Mouse (Mus musculus): ENCODE results near the gene Nop53. TPM values are rescaled to one million over a fixed set of nuclear protein-coding genes. Genes with fewer than 3 reads are reported as not detected.

Gene Nop53
- polyA plus RNA-seq, 1 experiment from 2014 or later: 139 TPM

GRCm38 (mm10) chr7:15949216-15949790, 3.4 kb upstream of the Nop53 start:
- TF ChIP-seq EP300 (optimal IDR thresholded peaks at IDR 0.05): no peak
- TF ChIP-seq CTCF (IDR thresholded peaks at IDR 0.05; ENCODE audit: low read depth): no peak
- peak overlapping the region; percentile 83 for H3K27ac ChIP-seq (replicated peaks)
- H3K4me1 ChIP-seq (replicated peaks; ENCODE audit: control insufficient read depth, insufficient read depth): no peaks in the 10 kb centered on the region
- peaks cover 8% of the 10 kb centered on the region; the same call in 1 of the 2 replicates for H3K36me3 ChIP-seq (ENCODE audit: control insufficient read depth, insufficient read depth, low read length)
- no peak for DNase-seq (ENCODE audit: low spot score)
- H3K27me3 ChIP-seq (ENCODE audit: control insufficient read depth, insufficient read depth, low read length): no peaks in the 10 kb centered on the region
- ATAC-seq (ENCODE audit: low FRiP score, low TSS enrichment): no peak
- H3K9me3 ChIP-seq (ENCODE audit: control insufficient read depth, low read length): no peaks in the 10 kb centered on the region
- H3K9ac ChIP-seq (ENCODE audit: low read length): no peak overlapping the region
- H3K4me3 ChIP-seq (ENCODE audit: low read depth, low read length): no peak overlapping the region
- H3K4me2 ChIP-seq (replicated peaks; ENCODE audit: low read depth): peak overlapping the region; percentile 50; the same call in 1 of the 2 replicates
- 78% methylated on average over 7 of the region's 7 CpGs for WGBS

GRCm38 (mm10) chr7:15948381-15948941, 2.6 kb upstream of the Nop53 start:
- peak overlapping the region; percentile 50 for H3K4me2 ChIP-seq (replicated peaks; ENCODE audit: low read depth)
- peak; percentile 89 for DNase-seq (ENCODE audit: low spot score)
- WGBS: under 1% methylated on average over 22 of the region's 23 CpGs
- no peaks in the 10 kb centered on the region for H3K9me3 ChIP-seq (ENCODE audit: control insufficient read depth, low read length)
- peaks cover 5% of the 10 kb centered on the region; the same call in 1 of the 2 replicates for H3K36me3 ChIP-seq (ENCODE audit: control insufficient read depth, insufficient read depth, low read length)
- ATAC-seq (ENCODE audit: low FRiP score, low TSS enrichment): peak; percentile 78
- H3K27ac ChIP-seq (replicated peaks): peak overlapping the region; percentile 83
- H3K27me3 ChIP-seq (ENCODE audit: control insufficient read depth, insufficient read depth, low read length): no peaks in the 10 kb centered on the region
- H3K9ac ChIP-seq (ENCODE audit: low read length): peak overlapping the region; percentile 23; the same call in 1 of the 2 replicates
- TF ChIP-seq CTCF (IDR thresholded peaks at IDR 0.05; ENCODE audit: low read depth) (peak; percentile 94), EP300 (optimal IDR thresholded peaks at IDR 0.05) (no peak)
- H3K4me1 ChIP-seq (replicated peaks; ENCODE audit: control insufficient read depth, insufficient read depth): no peaks in the 10 kb centered on the region
- peak overlapping the region; percentile 15 for H3K4me3 ChIP-seq (ENCODE audit: low read depth, low read length)

DNA sequence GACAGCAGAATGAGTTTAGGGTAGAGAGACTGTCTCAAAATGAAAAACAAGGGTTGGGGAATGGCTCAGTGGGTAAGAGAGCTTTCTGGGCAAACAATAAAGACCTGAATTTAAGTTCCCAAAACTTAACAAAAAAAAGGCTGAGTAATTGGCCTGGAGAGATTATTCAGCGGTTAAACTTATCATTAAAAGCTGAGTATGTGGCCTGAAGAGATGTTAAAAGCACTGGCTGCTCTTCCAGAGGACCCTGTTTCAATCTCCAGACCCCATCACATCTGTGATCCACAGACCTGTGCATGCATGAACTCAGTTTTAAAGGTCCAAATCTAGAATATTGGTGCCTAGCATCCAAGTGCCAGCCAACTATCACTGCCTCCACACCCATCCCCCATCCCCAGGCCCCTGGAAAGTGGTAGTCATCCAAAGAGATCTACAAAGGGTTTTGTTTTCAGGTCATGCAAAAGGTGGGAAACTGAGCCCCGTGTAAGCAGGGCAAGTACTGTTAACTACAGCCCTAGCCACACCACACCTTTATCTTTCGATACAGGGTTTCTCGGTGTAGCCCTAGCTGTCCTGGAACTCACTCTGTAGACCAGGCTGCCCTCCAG, 1.9 kb upstream of the Nop53 start:
- Histone ChIP-seq H3K36me3 (ENCODE audit: control insufficient read depth, insufficient read depth, low read length) (peaks cover 3% of the 10 kb centered on the region), H3K9ac (ENCODE audit: low read length) (no peak overlapping the region), H3K27me3 (ENCODE audit: control insufficient read depth, insufficient read depth, low read length) (no peaks in the 10 kb centered on the region), H3K4me2 (replicated peaks; ENCODE audit: low read depth) (peak overlapping the region; percentile 50; the same call in 1 of the 2 replicates), H3K4me3 (ENCODE audit: low read depth, low read length) (no peak overlapping the region; the same call in 1 of the 2 replicates), H3K9me3 (ENCODE audit: control insufficient read depth, low read length) (no peaks in the 10 kb centered on the region), H3K4me1 (replicated peaks; ENCODE audit: control insufficient read depth, insufficient read depth) (no peaks in the 10 kb centered on the region), H3K27ac (replicated peaks) (peak overlapping the region; percentile 83)
- 38% methylated on average over 4 of the region's 4 CpGs for WGBS
- DNase-seq (ENCODE audit: low spot score) (no peak), ATAC-seq (ENCODE audit: low FRiP score, low TSS enrichment) (no peak)
- TF ChIP-seq EP300 (optimal IDR thresholded peaks at IDR 0.05) (no peak), CTCF (IDR thresholded peaks at IDR 0.05; ENCODE audit: low read depth) (no peak)

DNA sequence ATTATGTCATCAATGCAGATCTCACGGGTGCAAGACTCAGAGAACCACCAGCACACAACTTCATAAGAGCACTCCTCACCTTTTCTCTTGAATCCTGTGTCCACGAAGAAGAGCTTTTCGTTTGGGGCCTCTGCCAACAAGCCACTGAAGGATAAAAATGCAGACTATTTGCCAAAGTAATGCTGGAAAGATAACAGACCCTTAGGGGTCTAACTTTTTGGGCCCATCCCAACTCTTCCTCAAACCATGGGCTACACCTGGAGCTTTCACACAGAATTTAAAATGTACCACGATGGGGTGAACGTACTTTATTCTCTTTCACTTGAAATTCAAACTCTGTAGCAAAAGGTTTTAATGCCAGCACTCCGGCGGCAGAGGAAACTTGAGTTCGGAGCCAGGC, 663 bp downstream of the Nop53 start:
- TF ChIP-seq EP300 (optimal IDR thresholded peaks at IDR 0.05) (no peak), CTCF (IDR thresholded peaks at IDR 0.05; ENCODE audit: low read depth) (no peak)
- peaks cover 20% of the 10 kb centered on the region for H3K36me3 ChIP-seq (ENCODE audit: control insufficient read depth, insufficient read depth, low read length)
- H3K4me3 ChIP-seq (ENCODE audit: low read depth, low read length): peak overlapping the region; percentile 67

GRCm38 (mm10) chr7:15944311-15944710, 1.6 kb downstream of the Nop53 start:
- 87% methylated on average over 1 of the region's 1 CpGs for WGBS
- Histone ChIP-seq H3K4me3 (ENCODE audit: low read depth, low read length) (no peak overlapping the region), H3K27me3 (ENCODE audit: control insufficient read depth, insufficient read depth, low read length) (no peaks in the 10 kb centered on the region), H3K9ac (ENCODE audit: low read length) (no peak overlapping the region), H3K36me3 (ENCODE audit: control insufficient read depth, insufficient read depth, low read length) (peaks cover 25% of the 10 kb centered on the region), H3K4me1 (replicated peaks; ENCODE audit: control insufficient read depth, insufficient read depth) (no peaks in the 10 kb centered on the region), H3K4me2 (replicated peaks; ENCODE audit: low read depth) (no peak overlapping the region), H3K9me3 (ENCODE audit: control insufficient read depth, low read length) (no peaks in the 10 kb centered on the region), H3K27ac (replicated peaks) (peak overlapping the region; percentile 96)
- ATAC-seq (ENCODE audit: low FRiP score, low TSS enrichment) (no peak), DNase-seq (ENCODE audit: low spot score) (no peak)
- TF ChIP-seq CTCF (IDR thresholded peaks at IDR 0.05; ENCODE audit: low read depth): no peak
- TF ChIP-seq EP300 (optimal IDR thresholded peaks at IDR 0.05): no peak

More for the DNA sequence above, 663 bp downstream of the Nop53 start:
- Histone ChIP-seq H3K27me3 (ENCODE audit: control insufficient read depth, insufficient read depth, low read length) (no peaks in the 10 kb centered on the region), H3K27ac (replicated peaks) (peak overlapping the region; percentile 96), H3K9me3 (ENCODE audit: control insufficient read depth, low read length) (no peaks in the 10 kb centered on the region), H3K4me2 (replicated peaks; ENCODE audit: low read depth) (peak overlapping the region; percentile 64), H3K4me1 (replicated peaks; ENCODE audit: control insufficient read depth, insufficient read depth) (no peaks in the 10 kb centered on the region), H3K9ac (ENCODE audit: low read length) (peak overlapping the region; percentile 81)
- WGBS: 4% methylated on average over 8 of the region's 8 CpGs
- ATAC-seq (ENCODE audit: low FRiP score, low TSS enrichment): no peak
- DNase-seq (ENCODE audit: low spot score): no peak

DNA sequence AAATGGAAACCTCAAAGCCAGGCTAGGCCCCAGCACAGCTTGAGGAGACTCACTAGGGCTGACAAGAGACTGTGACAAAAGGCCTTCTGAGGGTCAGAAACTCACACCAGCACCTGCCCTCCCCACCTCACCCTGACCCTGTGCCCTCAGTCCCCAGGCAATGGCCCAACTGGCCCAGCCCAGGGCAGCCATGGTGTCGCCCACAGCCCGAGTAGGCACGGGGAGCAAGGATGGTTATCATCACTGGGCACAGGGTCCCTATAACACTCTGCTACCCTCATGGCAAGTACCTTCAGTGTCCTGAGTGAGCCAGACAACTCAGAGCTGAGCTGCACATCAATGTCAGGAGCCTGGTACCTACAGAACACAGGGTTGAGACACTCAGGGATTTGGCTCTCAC, 7.3 kb downstream of the Nop53 start:
- Histone ChIP-seq H3K9me3 (ENCODE audit: control insufficient read depth, low read length) (no peaks in the 10 kb centered on the region), H3K4me2 (replicated peaks; ENCODE audit: low read depth) (no peak overlapping the region), H3K4me3 (ENCODE audit: low read depth, low read length) (no peak overlapping the region), H3K4me1 (replicated peaks; ENCODE audit: control insufficient read depth, insufficient read depth) (no peaks in the 10 kb centered on the region), H3K27ac (replicated peaks) (no peak overlapping the region), H3K9ac (ENCODE audit: low read length) (no peak overlapping the region), H3K36me3 (ENCODE audit: control insufficient read depth, insufficient read depth, low read length) (peaks cover 44% of the 10 kb centered on the region), H3K27me3 (ENCODE audit: control insufficient read depth, insufficient read depth, low read length) (no peaks in the 10 kb centered on the region)
- no peak for ATAC-seq (ENCODE audit: low FRiP score, low TSS enrichment)
- no peak for DNase-seq (ENCODE audit: low spot score)
- TF ChIP-seq CTCF (IDR thresholded peaks at IDR 0.05; ENCODE audit: low read depth) (no peak), EP300 (optimal IDR thresholded peaks at IDR 0.05) (no peak)
- 92% methylated on average over 3 of the region's 3 CpGs for WGBS
